Mouse (Mus musculus): ENCODE results near the gene Gm13691.
"Not testable (repeated sequence)": the region's sequence is repeated elsewhere in the genome, so short reads cannot be mapped to it uniquely, and the experiment has no call there.

The Gm13691 gene

GRCm38 (mm10) chr2:83990253-83990652, at the start of gene Gm13691:
Gm13691 (plus strand) TSS chr2:83990553.
- DNase-seq (ENCODE audit: low spot score) = not testable (repeated sequence)

- peak; percentile 25 for DNase-seq (ENCODE audit: low spot score)
Measured at GRCm38 (mm10) chr2:83940931-83941361, 49.4 kb upstream of the Gm13691 start, which contains the start of gene Zswim2. Zswim2 (minus strand) TSS chr2:83941228.

- no peak for DNase-seq (ENCODE audit: low spot score)
Measured at GRCm38 (mm10) chr2:83941378-83941777, 49.0 kb upstream of the Gm13691 start.

- DNase-seq (ENCODE audit: low spot score) = no peak
Measured at GRCm38 (mm10) chr2:83941792-83942191, 48.6 kb upstream of the Gm13691 start.

- not testable (repeated sequence) for DNase-seq (ENCODE audit: low spot score)
Measured at GRCm38 (mm10) chr2:83955393-83955792, 35.0 kb upstream of the Gm13691 start, which contains the start of gene Gm13698. Gm13698 (plus strand) TSS chr2:83955693.

GRCm38 (mm10) chr2:83961203-83961602, 29.1 kb upstream of the Gm13691 start, which contains the start of gene Gm13693:
Gm13693 (plus strand) TSS chr2:83961503.
- DNase-seq (ENCODE audit: low spot score) = not testable (repeated sequence)

GRCm38 (mm10) chr2:83967013-83967412, 23.3 kb upstream of the Gm13691 start, which contains the start of gene Gm13695:
Gm13695 (plus strand) TSS chr2:83967313.
- DNase-seq (ENCODE audit: low spot score) = not testable (repeated sequence)

GRCm38 (mm10) chr2:83972823-83973222, 17.5 kb upstream of the Gm13691 start, which contains the start of gene Gm13696:
Gm13696 (plus strand) TSS chr2:83973123.
- DNase-seq (ENCODE audit: low spot score) = not testable (repeated sequence)

GRCm38 (mm10) chr2:83978633-83979032, 11.7 kb upstream of the Gm13691 start, which contains the start of gene Gm13694:
Gm13694 (plus strand) TSS chr2:83978933.
- not testable (repeated sequence) for DNase-seq (ENCODE audit: low spot score)

GRCm38 (mm10) chr2:83984443-83984842, 5.9 kb upstream of the Gm13691 start, which contains the start of gene Gm13697:
Gm13697 (plus strand) TSS chr2:83984743.
- DNase-seq (ENCODE audit: low spot score) = not testable (repeated sequence)

GRCm38 (mm10) chr2:83993639-83994255, 3.4 kb downstream of the Gm13691 start:
- DNase-seq (ENCODE audit: low spot score) = peak; percentile 77

GRCm38 (mm10) chr2:83994526-83994925, 4.2 kb downstream of the Gm13691 start:
- peak; percentile 34 for DNase-seq (ENCODE audit: low spot score)

- DNase-seq (ENCODE audit: low spot score) = no peak
Measured at GRCm38 (mm10) chr2:84008913-84009312, 18.6 kb downstream of the Gm13691 start.

- no peak for DNase-seq (ENCODE audit: low spot score)
Measured at GRCm38 (mm10) chr2:84009818-84010217, 19.5 kb downstream of the Gm13691 start.

GRCm38 (mm10) chr2:84014572-84014971, 24.2 kb downstream of the Gm13691 start:
- no peak for DNase-seq (ENCODE audit: low spot score)

- DNase-seq (ENCODE audit: low spot score) = peak; percentile 70
Measured at GRCm38 (mm10) chr2:84016291-84016690, 25.9 kb downstream of the Gm13691 start.

- no peak for DNase-seq (ENCODE audit: low spot score)
Measured at GRCm38 (mm10) chr2:84018330-84018729, 28.0 kb downstream of the Gm13691 start.

- peak; percentile 56 for DNase-seq (ENCODE audit: low spot score)
Measured at GRCm38 (mm10) chr2:84019519-84020305, 29.4 kb downstream of the Gm13691 start.

GRCm38 (mm10) chr2:84021930-84022329, 31.6 kb downstream of the Gm13691 start:
- DNase-seq (ENCODE audit: low spot score) = no peak

GRCm38 (mm10) chr2:84022905-84023304, 32.6 kb downstream of the Gm13691 start:
- DNase-seq (ENCODE audit: low spot score) = no peak

GRCm38 (mm10) chr2:84023319-84023718, 33.0 kb downstream of the Gm13691 start:
- no peak for DNase-seq (ENCODE audit: low spot score)

- no peak for DNase-seq (ENCODE audit: low spot score)
Measured at GRCm38 (mm10) chr2:84025217-84025616, 34.9 kb downstream of the Gm13691 start.

GRCm38 (mm10) chr2:84032505-84032904, 42.2 kb downstream of the Gm13691 start:
- DNase-seq (ENCODE audit: low spot score) = no peak
